Comparison of ENCODE assay signal across 10 mouse cellular contexts in genomic region chr5:30406876-30407275, GRCm38 (mm10). TPM values are rescaled to one million over a fixed set of nuclear protein-coding genes. Genes with fewer than 3 reads are reported as not detected.
DNase-seq lines count a peak whose midpoint lies in the region; ATAC-seq and TF ChIP-seq lines count a peak whose summit lies in the region.
"Had no signal": no experiment of that assay in that cellular context is flagged by ENCODE, and none has a peak within 500 bp of the region (broad histone marks: within the 10 kb centered on the region; RNA-seq: fewer than 3 reads in every experiment).

No protein-coding gene starts in this region.

- no peaks in the 10 kb centered on the region for H3K9me3 ChIP-seq in lung, embryonic 14.5 days (ENCODE audit: low read depth, low read length)
- H3K9me3 ChIP-seq in embryonic facial prominence, embryonic 13.5 days, result no peaks in the 10 kb centered on the region
- H3K9me3 ChIP-seq in midbrain, embryonic 13.5 days, result no peaks in the 10 kb centered on the region

- no peaks in the 10 kb centered on the region for H3K36me3 ChIP-seq in lung, embryonic 14.5 days (ENCODE audit: insufficient read depth)
- no peaks in the 10 kb centered on the region for H3K36me3 ChIP-seq in embryonic facial prominence, embryonic 13.5 days
- H3K36me3 ChIP-seq in midbrain, embryonic 13.5 days, result no peaks in the 10 kb centered on the region

- ATAC-seq in lung, embryonic 14.5 days (ENCODE audit: insufficient read depth), result no peak
- ATAC-seq in embryonic facial prominence, embryonic 13.5 days (ENCODE audit: insufficient number of reproducible peaks, insufficient read depth, low FRiP score, low TSS enrichment, low read depth), result no peak
- peak; percentile 69 for ATAC-seq in midbrain, embryonic 13.5 days

- no peak for TF ChIP-seq CTCF in lung, embryonic 14.5 days (IDR thresholded peaks at IDR 0.05; ENCODE audit: low read depth)

- no peak overlapping the region for H3K9ac ChIP-seq in lung, embryonic 14.5 days
- H3K9ac ChIP-seq in embryonic facial prominence, embryonic 13.5 days, result no peak overlapping the region
- no peak overlapping the region for H3K9ac ChIP-seq in midbrain, embryonic 13.5 days (replicated peaks)

- H3K4me1 ChIP-seq in lung, embryonic 14.5 days (ENCODE audit: insufficient read depth), result no peaks in the 10 kb centered on the region
- H3K4me1 ChIP-seq in embryonic facial prominence, embryonic 13.5 days, result peaks cover 12% of the 10 kb centered on the region
- H3K4me1 ChIP-seq in midbrain, embryonic 13.5 days (replicated peaks), result peaks cover 18% of the 10 kb centered on the region

- peak; percentile 13 for DNase-seq in adrenal gland, postnatal 25 days
- DNase-seq in adrenal gland, adult 18-20 months (ENCODE audit: low spot score in 2 of 2), result no peak
- DNase-seq in lung, embryonic 14.5 days, result peak; percentile 9
- no peak for DNase-seq in lung, adult 18-20 months
- DNase-seq in ovary, postnatal 14 days (ENCODE audit: low spot score), result no peak
- no peak for DNase-seq in cerebellum, adult 8-10 months

- H3K27me3 ChIP-seq in lung, embryonic 14.5 days (ENCODE audit: insufficient read depth, low read length), result no peaks in the 10 kb centered on the region
- H3K27me3 ChIP-seq in embryonic facial prominence, embryonic 13.5 days, result no peaks in the 10 kb centered on the region
- no peaks in the 10 kb centered on the region for H3K27me3 ChIP-seq in midbrain, embryonic 13.5 days

- H3K4me2 ChIP-seq in lung, embryonic 14.5 days, result peak overlapping the region; percentile 35; the same call in 1 of the 2 replicates
- H3K4me2 ChIP-seq in embryonic facial prominence, embryonic 13.5 days, result peak overlapping the region; percentile 31; the same call in 1 of the 2 replicates
- H3K4me2 ChIP-seq in midbrain, embryonic 13.5 days (replicated peaks), result peak overlapping the region; percentile 44

- WGBS in lung, embryonic 14.5 days, result 10% methylated on average over 9 of the region's 9 CpGs
- 16% methylated on average over 9 of the region's 9 CpGs for WGBS in embryonic facial prominence, embryonic 13.5 days
- 5% methylated on average over 9 of the region's 9 CpGs for WGBS in midbrain, embryonic 13.5 days

- H3K4me3 ChIP-seq in lung, embryonic 14.5 days (ENCODE audit: low read depth, low read length), result no peak overlapping the region
- no peak overlapping the region for H3K4me3 ChIP-seq in embryonic facial prominence, embryonic 13.5 days
- H3K4me3 ChIP-seq in midbrain, embryonic 13.5 days (replicated peaks), result no peak overlapping the region
- H3K4me3 ChIP-seq: left cerebral cortex, adult 2 months had no signal

- no peak overlapping the region for H3K27ac ChIP-seq in lung, embryonic 14.5 days (ENCODE audit: low read depth)
- H3K27ac ChIP-seq in embryonic facial prominence, embryonic 13.5 days, result no peak overlapping the region
- no peak overlapping the region for H3K27ac ChIP-seq in midbrain, embryonic 13.5 days
- H3K27ac ChIP-seq: left cerebral cortex, adult 2 months had no signal

RNA-seq across cellular contexts. Expression of gene Otof, which starts 54.9 kb away (rescaled TPM):
- 0.09 TPM in 1 of 2 replicates, not detected in the other for total RNA-seq in adrenal gland, postnatal 25 days (2021)
- under 1 TPM; 0.03 to 0.16 TPM for total RNA-seq in adrenal gland, adult 18-20 months (2021)
- 1.4 and 1.7 TPM in 2 replicates for polyA plus RNA-seq in lung, embryonic 14.5 days (2014; fragmentation: Nextera tagmentation; extraction: Ambion mirVana)
- 0.94 and 1.1 TPM in 2 replicates for polyA plus RNA-seq in embryonic facial prominence, embryonic 13.5 days (2015; fragmentation: Nextera tagmentation; extraction: Ambion mirVana)
- 1.2 and 1.6 TPM in 2 replicates for polyA plus RNA-seq in midbrain, embryonic 13.5 days (2015; fragmentation: Nextera tagmentation; extraction: Ambion mirVana)

RNA-seq across cellular contexts. Expression of gene 1700001C02Rik, which starts 59.0 kb away (rescaled TPM):
- not detected in 2 replicates for total RNA-seq in adrenal gland, postnatal 25 days (2021)
- total RNA-seq in adrenal gland, adult 18-20 months (2021), result not detected
- not detected in 2 replicates for polyA plus RNA-seq in lung, embryonic 14.5 days (2014; fragmentation: Nextera tagmentation; extraction: Ambion mirVana)
- not detected in 2 replicates for polyA plus RNA-seq in embryonic facial prominence, embryonic 13.5 days (2015; fragmentation: Nextera tagmentation; extraction: Ambion mirVana)
- polyA plus RNA-seq in midbrain, embryonic 13.5 days (2015; fragmentation: Nextera tagmentation; extraction: Ambion mirVana), result 0.48 TPM in 1 of 2 replicates, not detected in the other
- total RNA-seq: left cerebral cortex, adult 2 months had no signal
- polyA plus RNA-seq: stomach, embryonic 14.5 days had no signal

Comparison
In these comparisons a context has a peak if more than half of its experiments do, and no peak if none do; other contexts are left out.
1. DNase-seq: peak in adrenal gland, postnatal 25 days (single experiment) and lung, embryonic 14.5 days (single experiment); none in adrenal gland, adult 18-20 months (0 of 2), lung, adult 18-20 months (0 of 2), ovary, postnatal 14 days (single experiment) and cerebellum, adult 8-10 months (single experiment).
2. Peak in every context shown above with its lines, with median percentiles within 50 percentile points of each other: H3K4me2 ChIP-seq.